Mouse (Mus musculus): ENCODE data around the gene Speg.

Speg gene

GRCm38 (mm10) chr1:75442171-75442570, 67.1 kb downstream of the Speg start:
- no peak for DNase-seq (ENCODE audit: low read depth, low spot score)

DNA sequence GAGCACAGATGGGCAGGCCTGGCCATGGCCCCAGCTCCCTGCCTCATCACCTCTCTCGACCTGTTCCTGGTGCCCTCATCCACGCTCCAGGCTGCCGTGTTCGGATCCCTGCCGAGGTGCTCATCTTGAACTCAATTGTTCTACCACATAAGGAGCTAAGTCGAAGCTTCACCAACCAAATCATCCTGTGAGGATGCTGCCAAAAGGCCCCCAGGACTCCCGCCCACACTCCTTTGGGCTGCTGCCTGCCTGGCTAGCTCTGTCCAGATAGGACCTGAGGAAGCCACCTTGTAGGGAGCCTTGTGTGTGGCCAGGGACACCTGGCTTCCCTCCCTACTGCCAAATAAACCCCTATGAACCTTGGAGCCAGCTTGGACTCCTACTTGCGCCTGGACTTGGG, 67.7 kb downstream of the Speg start:
- DNase-seq (ENCODE audit: low read depth, low spot score), result no peak

- no peak for DNase-seq (ENCODE audit: low read depth, low spot score)
These were observed 68.3 kb downstream of the Speg start for GRCm38 (mm10) chr1:75443247-75444024.

DNA sequence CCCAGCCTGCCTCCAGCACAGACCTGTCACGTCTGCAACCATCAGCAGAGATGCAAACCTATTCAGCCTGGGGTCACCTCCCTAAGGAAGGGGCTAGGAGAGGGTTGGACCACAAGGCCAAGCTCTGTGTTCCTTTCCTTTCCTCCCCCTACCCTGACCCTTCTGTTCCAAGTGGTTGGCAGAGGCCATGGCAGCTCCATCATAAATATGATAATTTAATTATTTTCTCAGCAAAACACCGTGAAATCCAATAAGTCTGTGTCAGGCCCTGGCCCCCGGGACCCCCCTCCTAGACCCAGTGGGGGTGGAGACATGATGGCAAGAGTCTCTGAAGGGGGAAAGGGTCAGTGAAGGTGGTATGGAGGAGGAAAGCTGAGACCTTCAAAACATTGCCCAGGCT, 69.1 kb downstream of the Speg start:
- DNase-seq (ENCODE audit: low read depth, low spot score), result no peak

GRCm38 (mm10) chr1:75445141-75445701, 70.1 kb downstream of the Speg start:
- no peak for DNase-seq (ENCODE audit: low read depth, low spot score)

DNA sequence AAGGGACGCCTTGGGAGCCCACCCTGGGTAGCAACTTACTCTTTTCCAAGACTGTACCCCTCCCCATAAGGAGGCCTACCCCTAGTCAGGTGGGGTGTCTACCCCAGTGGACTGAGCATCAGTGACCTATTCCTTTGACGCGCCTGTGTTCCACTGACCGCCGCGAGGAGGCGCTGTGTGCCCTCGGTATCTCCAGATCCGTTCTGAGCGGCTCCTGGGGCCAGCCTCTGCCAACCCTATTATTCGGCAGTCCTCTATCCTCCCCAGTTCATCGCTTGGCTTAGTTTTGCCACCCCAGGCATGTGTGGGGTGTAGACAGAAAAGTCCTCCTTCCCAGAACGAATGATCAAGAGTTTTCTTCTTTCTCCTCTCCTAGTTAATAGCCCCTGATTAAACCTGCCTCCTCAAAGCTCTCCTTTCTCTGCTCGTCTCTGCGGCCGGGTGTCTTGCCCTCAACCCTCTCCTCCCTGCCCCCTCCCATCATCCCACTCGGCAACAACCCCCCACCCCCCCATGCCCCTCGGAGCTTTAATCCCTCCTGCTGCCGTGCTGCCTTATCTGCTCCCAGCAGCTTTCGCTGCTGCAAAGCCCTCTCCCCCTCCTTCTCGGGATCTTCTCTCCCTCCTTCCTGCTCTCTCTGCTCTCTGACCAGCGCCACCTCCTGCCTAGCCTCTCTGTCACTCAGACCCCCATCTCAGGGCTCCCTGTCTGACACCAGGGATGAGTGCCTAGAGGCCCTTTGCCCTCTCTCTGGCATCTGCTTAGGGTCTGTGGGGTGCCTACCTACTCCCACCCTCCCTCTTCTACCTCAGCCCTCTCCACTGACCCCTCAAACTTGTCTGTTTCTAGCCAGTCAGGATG, 70.9 kb downstream of the Speg start:
- DNase-seq (ENCODE audit: low read depth, low spot score), result no peak

- DNase-seq (ENCODE audit: low read depth, low spot score), result no peak
These were observed 71.6 kb downstream of the Speg start for GRCm38 (mm10) chr1:75446656-75447055.

DNA sequence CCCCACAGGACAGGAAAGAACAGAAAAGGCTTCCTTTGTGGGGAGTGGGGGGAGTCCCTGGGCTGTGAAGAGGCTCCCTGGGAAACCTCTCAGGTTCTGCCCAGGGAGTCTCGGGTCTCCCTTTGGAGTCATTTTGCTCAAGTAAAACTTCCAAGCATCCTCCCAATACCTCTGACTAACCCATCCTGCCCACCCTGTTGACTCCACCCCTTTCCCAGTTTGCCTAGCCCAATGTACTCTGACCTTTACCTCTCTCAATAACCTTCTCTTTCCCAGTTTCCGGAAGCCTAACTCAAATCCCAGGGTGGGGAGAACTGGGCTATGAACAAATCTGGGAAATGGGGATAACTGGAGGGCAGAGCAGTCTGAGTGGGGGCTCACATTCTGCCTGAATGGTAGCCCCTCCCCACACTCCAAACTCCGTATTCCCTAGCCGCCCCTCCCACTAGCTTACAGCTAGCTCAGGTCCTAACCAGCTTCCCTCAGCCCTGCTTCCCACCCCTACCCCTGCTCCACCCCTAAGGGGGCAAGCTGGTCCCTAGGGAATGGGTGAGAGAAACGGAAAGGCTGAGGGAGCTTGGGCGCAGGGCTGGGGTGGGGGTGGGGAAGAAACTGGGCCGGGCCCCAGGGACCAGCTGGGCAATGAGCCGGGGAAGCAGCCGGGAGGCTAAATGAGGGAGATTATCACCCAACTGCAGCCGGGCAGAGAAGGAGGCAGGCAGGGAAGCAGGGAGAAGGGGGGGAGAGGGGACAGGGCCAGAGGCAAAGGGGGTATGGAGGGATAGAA, 72.4 kb downstream of the Speg start:
- no peak for DNase-seq (ENCODE audit: low read depth, low spot score)

DNA sequence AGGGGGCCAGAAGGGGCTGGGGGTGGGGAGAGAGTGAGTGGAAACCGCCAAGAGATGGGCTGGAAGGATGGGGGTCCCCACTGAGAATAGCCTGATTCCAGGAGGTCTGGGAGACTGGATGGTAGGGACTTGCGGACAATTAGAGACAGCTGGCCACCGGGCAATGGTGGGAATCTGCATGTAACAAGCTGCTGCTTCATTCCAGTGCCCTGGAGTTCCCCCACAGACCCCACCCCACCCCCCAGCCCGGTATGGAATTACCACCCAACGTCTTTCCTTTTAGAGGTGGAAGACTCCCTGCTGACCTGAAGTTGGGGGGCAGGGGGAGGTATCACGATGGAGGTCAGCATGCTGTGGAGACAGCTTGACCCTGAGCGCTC, 72.9 kb downstream of the Speg start:
- DNase-seq (ENCODE audit: low read depth, low spot score), result no peak

DNA sequence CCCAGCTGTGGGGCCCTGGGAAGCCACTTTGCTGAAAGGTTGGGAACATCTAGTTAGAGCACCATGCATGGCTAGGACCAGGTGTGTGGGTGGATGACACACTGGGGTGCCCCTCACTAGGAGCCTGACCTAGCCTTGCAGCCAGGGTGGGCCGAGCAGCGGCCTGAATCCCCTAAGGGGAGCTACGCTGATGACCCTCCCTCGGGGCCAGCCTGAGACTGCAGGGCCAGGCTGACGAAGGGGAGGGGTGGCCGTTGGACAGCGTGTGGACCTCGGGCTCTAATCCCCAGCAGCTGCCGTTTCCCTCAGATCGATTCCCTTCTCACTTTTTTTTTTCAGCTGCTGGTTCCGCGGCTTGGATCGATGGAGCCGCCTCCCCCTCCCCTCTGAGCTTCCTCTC, 73.8 kb downstream of the Speg start:
- DNase-seq (ENCODE audit: low read depth, low spot score), result no peak

- no peak for DNase-seq (ENCODE audit: low read depth, low spot score)
These were observed 74.5 kb downstream of the Speg start for GRCm38 (mm10) chr1:75449377-75450135.

DNA sequence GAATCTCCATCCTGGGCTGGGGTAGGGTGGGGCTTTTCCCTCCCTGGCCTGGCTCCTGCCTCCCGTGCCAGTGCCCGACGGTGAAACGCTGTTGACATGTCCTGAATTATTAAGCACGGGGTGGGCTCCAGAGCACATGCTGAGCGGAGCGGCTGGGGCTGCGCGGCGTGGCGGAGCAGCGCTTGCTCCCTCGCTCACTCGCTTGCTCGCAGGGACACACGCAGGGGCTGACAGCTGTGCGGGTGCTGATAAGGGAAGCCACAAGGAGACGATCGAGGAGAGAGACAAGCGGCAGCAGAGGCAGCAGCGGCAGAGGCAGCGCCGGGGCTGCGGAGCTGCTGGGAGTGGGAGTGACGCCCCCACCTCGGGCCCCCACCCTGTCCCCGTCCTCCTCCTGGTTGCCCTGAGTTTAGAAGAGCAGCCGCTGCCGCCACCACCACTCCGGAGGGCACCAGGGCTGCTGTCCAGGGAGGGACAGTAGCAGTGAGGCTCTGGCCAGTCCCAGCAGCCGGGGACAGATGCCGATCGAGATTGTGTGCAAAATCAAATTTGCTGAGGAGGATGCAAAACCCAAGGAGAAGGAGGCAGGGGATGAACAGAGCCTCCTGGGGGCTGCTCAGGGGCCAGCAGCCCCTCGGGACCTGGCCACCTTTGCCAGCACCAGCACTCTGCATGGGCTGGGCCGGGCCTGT, 75.4 kb downstream of the Speg start, which contains the start of gene Asic4:
Gene Asic4 (plus strand): TSS at position 123 of the 692 bp plus-strand sequence.
- no peak for DNase-seq (ENCODE audit: low read depth, low spot score)

DNA sequence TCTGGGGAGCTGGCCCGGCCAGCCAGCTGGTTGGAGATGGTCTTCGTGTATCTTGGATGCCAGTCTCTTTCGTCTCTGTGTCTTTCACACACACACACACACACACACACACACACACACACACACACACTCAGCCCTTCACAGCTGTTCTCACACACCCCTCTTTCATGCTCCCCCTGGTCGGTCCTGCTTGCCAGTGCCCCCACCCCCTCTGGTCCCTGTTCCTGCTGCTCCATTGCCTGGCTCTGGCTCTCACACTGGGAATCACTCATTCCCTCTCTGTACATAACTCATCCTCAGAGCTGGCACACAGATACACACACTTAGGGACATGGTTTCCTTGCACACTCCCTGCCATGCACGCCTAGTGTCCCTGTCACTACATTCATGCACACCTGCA, 76.8 kb downstream of the Speg start:
- no peak for DNase-seq (ENCODE audit: low read depth, low spot score)

- DNase-seq (ENCODE audit: low read depth, low spot score), result no peak
These were observed 80.3 kb downstream of the Speg start for GRCm38 (mm10) chr1:75455433-75455832.

DNA sequence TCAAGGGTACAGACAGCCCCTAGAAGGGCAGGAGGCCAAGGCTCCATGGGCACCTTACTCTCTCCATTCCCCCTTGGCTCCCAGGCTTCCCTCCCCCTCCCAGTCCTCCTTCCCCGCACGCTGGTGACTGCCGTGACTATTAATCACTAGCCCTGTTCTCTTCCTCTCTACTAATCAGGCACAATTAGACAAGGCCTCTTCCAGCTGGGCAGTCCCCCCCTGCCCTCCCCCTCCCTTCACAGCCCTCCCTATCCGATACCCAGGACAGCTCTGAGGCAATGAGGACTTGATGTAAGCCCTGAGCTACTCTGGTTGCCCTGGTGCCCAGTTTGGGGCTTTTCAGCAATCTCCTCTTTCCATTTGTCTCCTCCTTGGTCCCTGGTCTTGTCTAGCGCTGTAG, 80.9 kb downstream of the Speg start:
- no peak for DNase-seq (ENCODE audit: low read depth, low spot score)

- DNase-seq (ENCODE audit: low read depth, low spot score), result no peak
These were observed 81.9 kb downstream of the Speg start for GRCm38 (mm10) chr1:75456746-75457564.

DNA sequence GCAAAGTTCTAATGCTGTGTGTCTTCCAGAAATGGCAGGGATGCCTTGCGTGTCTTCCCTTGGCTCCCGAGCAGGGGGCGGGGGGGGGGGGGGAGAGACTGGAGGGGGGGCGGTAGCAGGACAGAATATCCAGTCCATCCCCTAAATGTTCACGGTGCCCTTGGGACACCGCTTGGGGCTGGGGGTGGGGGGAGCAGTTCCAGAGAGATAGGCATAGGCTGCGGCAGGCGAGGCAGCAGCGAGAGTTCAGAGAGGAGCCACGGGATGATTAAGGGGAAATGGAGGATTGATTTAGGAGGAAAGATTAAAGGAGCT, 82.6 kb downstream of the Speg start:
- DNase-seq (ENCODE audit: low read depth, low spot score), result no peak

DNA sequence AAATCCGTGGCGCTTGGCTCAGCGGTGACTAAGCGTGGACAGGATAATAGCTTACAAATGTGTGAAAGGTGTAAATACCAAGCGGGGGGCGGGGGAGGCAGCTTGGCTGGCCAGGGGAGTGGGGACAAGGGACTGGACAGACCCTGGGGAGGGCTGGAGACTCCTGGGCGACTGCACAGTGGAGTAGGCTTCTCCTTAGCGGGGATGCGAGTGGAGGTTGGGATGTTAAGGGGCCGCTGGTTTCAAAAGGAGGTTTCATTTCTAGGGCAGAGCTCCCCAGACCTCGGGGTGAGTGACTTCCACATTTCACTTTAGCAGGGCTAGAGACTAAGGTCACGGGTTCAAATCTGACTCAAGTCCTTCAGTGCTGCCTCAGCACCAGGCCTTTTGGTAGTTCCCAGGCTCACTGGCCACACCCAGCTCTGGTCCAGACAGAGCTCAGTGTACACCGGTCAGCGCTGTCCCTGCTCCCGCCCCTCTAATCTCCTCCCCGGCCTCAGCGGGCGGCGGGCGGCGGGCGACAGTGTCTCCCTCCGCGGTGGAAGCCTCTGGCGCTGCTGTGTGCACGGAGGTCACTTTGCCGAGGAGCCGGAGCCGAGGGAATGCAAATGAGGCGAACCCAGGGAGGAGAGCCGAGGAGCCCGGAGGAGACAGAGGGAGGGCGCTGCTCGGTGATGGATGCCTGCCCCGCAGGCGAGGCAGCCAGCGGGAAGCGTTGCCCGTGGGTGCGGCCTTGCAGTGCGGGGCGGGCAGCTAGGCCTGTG, 83.1 kb downstream of the Speg start:
- DNase-seq (ENCODE audit: low read depth, low spot score), result no peak

Measured in embryo, embryonic 11.5 days (tissue).